Mouse (Mus musculus) CD4-positive, CD25-positive, alpha-beta regulatory T cell, adult 2 months (primary cell): ENCODE results near the gene Hibadh.

Source experiments
- DNase-seq: peaks from one replicate; pipeline ENCODE4 v3.0.0-alpha.2; 2012; ENCODE audit warnings: low read depth, low spot score

Gene Hibadh

GRCm38 (mm10) chr6:52567327-52568299, 72.6 kb downstream of the Hibadh start:
- no peak for DNase-seq

GRCm38 (mm10) chr6:52565210-52565609, 75.0 kb downstream of the Hibadh start:
- DNase-seq = no peak

- DNase-seq = no peak
These were observed 77.2 kb downstream of the Hibadh start for GRCm38 (mm10) chr6:52562994-52563393.

- no peak for DNase-seq
These were observed 81.1 kb downstream of the Hibadh start for GRCm38 (mm10) chr6:52559041-52559440.

- DNase-seq = no peak
These were observed 95.8 kb downstream of the Hibadh start for GRCm38 (mm10) chr6:52544376-52544775.

GRCm38 (mm10) chr6:52542464-52542863, 97.7 kb downstream of the Hibadh start:
- DNase-seq = no peak

- no peak for DNase-seq
These were observed 100.3 kb downstream of the Hibadh start for GRCm38 (mm10) chr6:52539911-52540310.

GRCm38 (mm10) chr6:52535072-52535704, 105.0 kb downstream of the Hibadh start:
- no peak for DNase-seq

- DNase-seq = no peak
These were observed 108.1 kb downstream of the Hibadh start for GRCm38 (mm10) chr6:52532144-52532492.

- no peak for DNase-seq
These were observed 108.6 kb downstream of the Hibadh start for GRCm38 (mm10) chr6:52531366-52532143.

GRCm38 (mm10) chr6:52530861-52531260, 109.3 kb downstream of the Hibadh start:
- no peak for DNase-seq

- DNase-seq = no peak
These were observed 116.0 kb downstream of the Hibadh start for GRCm38 (mm10) chr6:52524226-52524625.

- DNase-seq = no peak
These were observed 121.5 kb downstream of the Hibadh start for GRCm38 (mm10) chr6:52518704-52519103.

GRCm38 (mm10) chr6:52517272-52517671, 122.9 kb downstream of the Hibadh start:
- DNase-seq = no peak

- no peak for DNase-seq
These were observed 126.2 kb downstream of the Hibadh start for GRCm38 (mm10) chr6:52513876-52514405.

GRCm38 (mm10) chr6:52508789-52509188, 131.4 kb downstream of the Hibadh start:
- DNase-seq = no peak

- DNase-seq = no peak
These were observed 132.2 kb downstream of the Hibadh start for GRCm38 (mm10) chr6:52507946-52508345.

- DNase-seq = no peak
These were observed 133.0 kb downstream of the Hibadh start for GRCm38 (mm10) chr6:52507171-52507570.

GRCm38 (mm10) chr6:52505777-52506755, 134.1 kb downstream of the Hibadh start:
- no peak for DNase-seq

- no peak for DNase-seq
These were observed 135.3 kb downstream of the Hibadh start for GRCm38 (mm10) chr6:52504676-52505460.
